Mouse (Mus musculus): ENCODE results near the gene Sec14l2. TPM values are rescaled to one million over a fixed set of nuclear protein-coding genes. Genes with fewer than 3 reads are reported as not detected.

Gene Sec14l2
- polyA plus RNA-seq, 1 experiment from 2014 or later: 1.4 TPM

DNA sequence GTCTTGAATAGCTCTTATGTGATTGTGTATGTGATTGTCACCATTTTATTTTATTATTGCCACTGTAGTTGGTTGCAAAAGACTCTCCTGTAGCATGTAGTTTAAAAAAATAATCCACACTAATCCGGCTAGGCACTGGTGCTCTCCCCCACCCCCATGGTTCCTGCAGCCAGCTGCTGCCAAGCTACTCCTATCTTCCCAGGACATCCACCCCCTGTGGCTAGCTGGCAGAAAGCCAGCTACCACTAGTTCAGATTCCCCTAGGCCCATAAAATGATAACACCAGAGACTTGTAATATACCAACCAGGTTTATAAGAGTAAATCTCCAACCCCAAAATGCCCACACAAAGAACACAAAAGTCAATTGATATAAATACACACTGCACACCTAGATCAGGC lies 37.0 kb downstream of the Sec14l2 start:
- Histone ChIP-seq H3K4me1 (ENCODE audit: control insufficient read depth, insufficient read depth, low read length) (no peaks in the 10 kb centered on the region), H3K9ac (ENCODE audit: low read length) (no peak overlapping the region), H3K9me3 (replicated peaks; ENCODE audit: control insufficient read depth, low read length) (no peaks in the 10 kb centered on the region), H3K4me3 (ENCODE audit: low read depth, low read length) (no peak overlapping the region), H3K27ac (ENCODE audit: low read depth, low read length) (no peak overlapping the region), H3K27me3 (replicated peaks; ENCODE audit: control insufficient read depth, insufficient read depth, low read length) (no peaks in the 10 kb centered on the region), H3K4me2 (ENCODE audit: low read length) (no peak overlapping the region), H3K36me3 (ENCODE audit: control insufficient read depth, insufficient read depth, low read length) (no peaks in the 10 kb centered on the region)
- WGBS: 62% methylated on average over 1 of the region's 1 CpGs
- no peak for DNase-seq (ENCODE audit: low spot score)
- no peak for ATAC-seq

DNA sequence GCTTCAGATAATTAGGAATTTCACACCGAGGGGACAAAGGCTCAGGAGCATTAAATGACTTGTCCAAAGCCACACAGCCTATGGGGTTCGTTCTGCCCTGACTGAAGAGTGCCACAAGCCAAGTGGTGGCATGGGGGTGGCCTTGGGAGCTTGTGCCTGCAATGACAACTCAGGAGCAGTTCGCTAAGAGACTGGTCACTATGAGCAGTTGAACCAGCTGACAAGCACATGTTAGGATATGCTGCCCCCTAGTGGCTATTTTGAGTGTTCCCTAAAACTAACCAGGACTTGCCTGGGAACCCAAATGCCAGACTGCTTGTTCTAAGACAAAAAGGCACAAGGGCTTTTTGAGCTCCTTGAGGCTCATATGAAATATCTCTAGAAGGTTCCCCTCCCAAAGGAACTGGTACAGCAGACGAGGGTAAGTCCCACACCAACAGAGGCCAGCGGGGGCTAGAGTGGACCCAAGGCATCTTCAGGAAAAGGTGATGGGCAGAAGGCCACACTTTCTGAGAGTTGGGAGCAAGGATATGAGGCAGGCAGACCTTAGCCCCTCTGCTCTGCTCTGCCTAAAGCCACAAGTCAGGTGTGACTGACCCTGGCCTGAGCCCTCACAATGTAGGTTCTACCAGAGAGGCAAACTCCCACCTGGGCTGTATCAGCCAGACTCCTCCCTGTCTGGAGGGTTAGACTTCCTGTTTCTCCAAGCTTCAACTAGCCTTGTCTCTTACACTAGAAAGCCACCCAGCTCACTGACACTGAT lies 39.7 kb downstream of the Sec14l2 start:
- Histone ChIP-seq H3K4me3 (ENCODE audit: low read depth, low read length) (no peak overlapping the region), H3K4me1 (ENCODE audit: control insufficient read depth, insufficient read depth, low read length) (no peaks in the 10 kb centered on the region), H3K27me3 (replicated peaks; ENCODE audit: control insufficient read depth, insufficient read depth, low read length) (no peaks in the 10 kb centered on the region; the same call in 1 of the 2 replicates), H3K27ac (ENCODE audit: low read depth, low read length) (no peak overlapping the region), H3K9me3 (replicated peaks; ENCODE audit: control insufficient read depth, low read length) (no peaks in the 10 kb centered on the region), H3K4me2 (ENCODE audit: low read length) (no peak overlapping the region), H3K36me3 (ENCODE audit: control insufficient read depth, insufficient read depth, low read length) (no peaks in the 10 kb centered on the region), H3K9ac (ENCODE audit: low read length) (no peak overlapping the region)
- DNase-seq (ENCODE audit: low spot score) (peak; percentile 90), ATAC-seq (peak; percentile 62; the same call in 1 of the 2 replicates)
- 34% methylated on average over 5 of the region's 5 CpGs for WGBS

DNA sequence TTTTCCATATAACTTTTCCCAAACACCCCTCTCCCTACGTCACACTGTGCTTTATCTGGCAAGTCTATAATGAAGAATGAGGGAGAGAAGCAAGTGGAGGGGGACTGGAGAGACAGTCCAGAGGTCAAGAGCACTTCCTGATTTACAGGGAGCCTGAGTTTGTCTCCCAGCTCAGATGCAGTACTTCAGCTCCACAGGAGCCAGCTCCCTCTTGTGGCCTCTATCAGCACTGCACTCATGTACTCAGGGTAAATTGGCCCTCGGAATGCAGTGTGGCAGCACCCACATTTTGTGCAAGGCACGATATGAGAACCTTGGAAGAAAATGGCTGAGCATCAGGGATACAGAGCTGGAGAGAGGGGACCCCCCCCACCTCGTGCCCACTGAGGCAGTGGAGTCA lies 43.0 kb downstream of the Sec14l2 start:
- Histone ChIP-seq H3K4me1 (ENCODE audit: control insufficient read depth, insufficient read depth, low read length) (no peaks in the 10 kb centered on the region), H3K9ac (ENCODE audit: low read length) (no peak overlapping the region), H3K9me3 (replicated peaks; ENCODE audit: control insufficient read depth, low read length) (no peaks in the 10 kb centered on the region), H3K27me3 (replicated peaks; ENCODE audit: control insufficient read depth, insufficient read depth, low read length) (no peaks in the 10 kb centered on the region; the same call in 1 of the 2 replicates), H3K4me3 (ENCODE audit: low read depth, low read length) (no peak overlapping the region), H3K27ac (ENCODE audit: low read depth, low read length) (no peak overlapping the region), H3K4me2 (ENCODE audit: low read length) (no peak overlapping the region), H3K36me3 (ENCODE audit: control insufficient read depth, insufficient read depth, low read length) (no peaks in the 10 kb centered on the region)
- ATAC-seq: 0 out of 2 replicates have a peak, but pooled peaks have one; percentile 7
- WGBS: 16% methylated on average over 4 of the region's 4 CpGs
- DNase-seq (ENCODE audit: low spot score): peak; percentile 69

DNA sequence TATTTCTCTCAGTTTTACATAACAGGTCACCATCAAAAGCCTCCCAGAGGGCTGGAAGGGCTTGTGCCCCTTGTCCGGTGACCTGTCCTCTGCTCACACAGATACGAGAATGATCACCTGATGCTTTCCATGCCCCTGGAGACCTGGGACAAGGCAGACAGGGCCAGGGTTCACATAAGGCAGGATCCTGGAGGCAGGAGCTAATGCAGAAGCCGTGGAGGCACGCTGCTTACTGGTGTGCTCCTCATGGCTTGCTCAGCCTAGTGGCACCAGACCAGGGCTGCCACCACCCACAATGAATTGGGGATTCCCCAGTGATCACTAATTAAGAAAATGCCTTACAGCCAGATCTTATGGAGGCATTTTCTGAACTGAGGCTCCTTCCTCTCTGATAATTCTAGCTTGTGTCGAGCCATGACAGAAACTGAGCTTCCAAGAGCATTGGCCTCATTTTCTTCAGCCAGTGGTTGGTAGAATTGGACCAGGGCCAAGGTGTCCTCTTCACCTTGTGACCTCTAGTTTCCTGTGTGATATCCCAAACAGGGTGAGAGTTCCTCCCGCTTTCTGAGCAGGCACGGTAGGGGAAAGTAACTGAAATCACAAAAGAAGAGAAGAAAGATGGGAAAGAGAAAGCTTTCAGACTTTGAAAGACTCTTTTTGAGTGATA lies 44.8 kb downstream of the Sec14l2 start:
- Histone ChIP-seq H3K36me3 (ENCODE audit: control insufficient read depth, insufficient read depth, low read length) (no peaks in the 10 kb centered on the region), H3K4me3 (ENCODE audit: low read depth, low read length) (no peak overlapping the region), H3K27me3 (replicated peaks; ENCODE audit: control insufficient read depth, insufficient read depth, low read length) (no peaks in the 10 kb centered on the region; the same call in 1 of the 2 replicates), H3K4me1 (ENCODE audit: control insufficient read depth, insufficient read depth, low read length) (no peaks in the 10 kb centered on the region), H3K9me3 (replicated peaks; ENCODE audit: control insufficient read depth, low read length) (no peaks in the 10 kb centered on the region), H3K9ac (ENCODE audit: low read length) (no peak overlapping the region), H3K27ac (ENCODE audit: low read depth, low read length) (no peak overlapping the region), H3K4me2 (ENCODE audit: low read length) (no peak overlapping the region)
- no peak for DNase-seq (ENCODE audit: low spot score)
- no peak for ATAC-seq
- 85% methylated on average over 7 of the region's 7 CpGs for WGBS

DNA sequence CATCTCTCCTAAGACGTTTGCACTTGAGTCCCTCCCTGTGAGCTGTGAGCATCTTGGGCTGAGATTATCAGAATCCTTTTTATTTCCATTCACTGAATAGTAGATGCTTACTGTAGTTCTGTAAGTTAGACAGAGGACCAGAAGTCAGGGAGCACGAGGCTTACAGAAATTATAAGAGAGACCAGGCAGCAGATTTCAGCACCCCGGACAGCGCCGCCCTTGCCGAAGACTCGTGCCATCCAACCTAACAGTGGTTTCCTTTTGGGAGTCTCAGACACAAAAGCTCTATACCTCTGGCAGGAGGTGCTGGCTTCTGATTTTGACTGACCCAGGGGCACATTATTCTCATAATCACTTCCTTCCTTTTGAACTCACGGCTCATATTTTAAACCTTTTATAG lies 46.6 kb downstream of the Sec14l2 start:
- H3K36me3 ChIP-seq (ENCODE audit: control insufficient read depth, insufficient read depth, low read length): no peaks in the 10 kb centered on the region
- WGBS: 15% methylated on average over 8 of the region's 8 CpGs
- no peak overlapping the region for H3K9ac ChIP-seq (ENCODE audit: low read length)
- H3K27ac ChIP-seq (ENCODE audit: low read depth, low read length): no peak overlapping the region
- no peaks in the 10 kb centered on the region for H3K9me3 ChIP-seq (replicated peaks; ENCODE audit: control insufficient read depth, low read length)
- H3K4me1 ChIP-seq (ENCODE audit: control insufficient read depth, insufficient read depth, low read length): no peaks in the 10 kb centered on the region
- no peak overlapping the region for H3K4me2 ChIP-seq (ENCODE audit: low read length)
- no peaks in the 10 kb centered on the region; the same call in 1 of the 2 replicates for H3K27me3 ChIP-seq (replicated peaks; ENCODE audit: control insufficient read depth, insufficient read depth, low read length)
- DNase-seq (ENCODE audit: low spot score) (no peak), ATAC-seq (no peak)
- H3K4me3 ChIP-seq (ENCODE audit: low read depth, low read length): no peak overlapping the region

DNA sequence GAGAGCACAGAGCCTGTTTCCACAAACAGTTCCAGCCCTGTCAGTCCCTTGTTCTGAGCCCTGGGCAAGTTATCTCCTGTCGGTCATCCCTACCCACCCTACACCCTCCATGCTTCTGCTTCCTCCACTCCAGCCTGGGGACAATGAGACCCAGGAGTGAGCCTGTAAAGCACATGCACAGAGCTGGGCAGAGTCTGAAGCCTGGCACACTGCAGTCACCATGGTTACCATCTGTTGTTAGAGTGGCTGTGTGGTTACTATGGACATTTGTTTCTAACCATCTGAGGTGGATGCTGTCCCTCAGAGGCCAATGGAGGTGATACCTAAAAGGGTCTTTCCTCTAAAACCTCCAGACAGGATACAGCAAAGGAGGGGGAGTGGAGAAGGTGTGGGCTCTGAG lies 53.6 kb downstream of the Sec14l2 start:
- ATAC-seq (no peak), DNase-seq (ENCODE audit: low spot score) (peak; percentile 42)
- WGBS: 72% methylated on average over 1 of the region's 1 CpGs
- H3K4me1 ChIP-seq (ENCODE audit: control insufficient read depth, insufficient read depth, low read length): no peaks in the 10 kb centered on the region
- H3K9ac ChIP-seq (ENCODE audit: low read length): no peak overlapping the region
- no peaks in the 10 kb centered on the region for H3K36me3 ChIP-seq (ENCODE audit: control insufficient read depth, insufficient read depth, low read length)
- H3K27me3 ChIP-seq (replicated peaks; ENCODE audit: control insufficient read depth, insufficient read depth, low read length): no peaks in the 10 kb centered on the region
- no peak overlapping the region for H3K27ac ChIP-seq (ENCODE audit: low read depth, low read length)
- no peaks in the 10 kb centered on the region for H3K9me3 ChIP-seq (replicated peaks; ENCODE audit: control insufficient read depth, low read length)
- no peak overlapping the region for H3K4me3 ChIP-seq (ENCODE audit: low read depth, low read length)
- no peak overlapping the region for H3K4me2 ChIP-seq (ENCODE audit: low read length)

DNA sequence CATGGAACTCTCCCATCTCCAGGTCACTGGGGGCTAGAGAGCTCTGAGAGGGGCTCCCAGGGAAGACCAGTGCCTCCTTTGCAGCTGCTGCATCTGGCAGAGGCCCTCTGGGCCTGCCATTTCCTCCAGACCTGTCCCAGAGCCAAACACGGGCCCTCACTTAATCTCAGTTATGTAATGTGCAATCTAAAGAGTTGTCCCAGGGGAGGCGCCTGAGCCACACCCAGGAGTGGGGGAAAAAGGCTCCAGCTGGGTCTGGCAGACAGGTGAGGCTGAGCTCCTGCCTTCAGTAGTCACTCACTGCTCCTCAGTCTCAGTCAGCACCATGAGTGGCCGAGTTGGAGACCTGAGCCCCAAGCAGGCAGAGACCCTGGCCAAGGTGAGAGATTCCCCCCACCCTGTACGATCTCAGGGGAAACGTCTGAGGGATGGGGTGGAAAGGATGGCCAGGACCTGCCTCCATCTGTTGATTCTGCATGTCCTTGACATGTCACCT lies 58.5 kb downstream of the Sec14l2 start, which contains the start of gene Sec14l3:
Gene Sec14l3 (plus strand): TSS at position 215 of the 496 bp plus-strand sequence.
- Histone ChIP-seq H3K27ac (ENCODE audit: low read depth, low read length) (no peak within 1 kb of the TSS), H3K4me3 (ENCODE audit: low read depth, low read length) (no peak within 1 kb of the TSS), H3K36me3 (ENCODE audit: control insufficient read depth, insufficient read depth, low read length) (no peaks in the 10 kb centered on the region), H3K9ac (ENCODE audit: low read length) (no peak within 1 kb of the TSS), H3K27me3 (replicated peaks; ENCODE audit: control insufficient read depth, insufficient read depth, low read length) (no peaks in the 10 kb centered on the region), H3K4me1 (ENCODE audit: control insufficient read depth, insufficient read depth, low read length) (no peaks in the 10 kb centered on the region), H3K9me3 (replicated peaks; ENCODE audit: control insufficient read depth, low read length) (no peaks in the 10 kb centered on the region), H3K4me2 (ENCODE audit: low read length) (no peak within 1 kb of the TSS)
- ATAC-seq (no peak), DNase-seq (ENCODE audit: low spot score) (no peak)
- 71% methylated on average over 5 of the region's 5 CpGs for WGBS

DNA sequence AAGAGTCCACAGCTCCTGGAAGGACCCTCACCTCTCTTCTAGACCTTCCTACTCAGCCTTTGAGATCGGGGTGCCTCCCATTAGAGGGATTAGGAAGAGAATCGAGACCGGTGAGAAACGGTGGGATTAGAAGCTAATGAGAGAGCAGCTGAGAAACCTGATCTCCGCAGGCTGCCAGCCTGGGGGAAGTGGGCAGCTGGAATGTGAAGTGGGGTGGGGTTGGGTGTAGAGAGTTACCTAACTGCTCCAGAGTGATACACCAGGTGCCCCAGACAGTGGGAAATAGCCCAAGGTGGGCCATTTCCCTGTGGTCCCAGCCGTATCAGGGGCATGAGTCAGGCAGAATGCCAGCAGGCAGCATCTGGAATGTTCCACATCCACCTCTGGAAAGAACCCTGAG lies 60.2 kb downstream of the Sec14l2 start:
- no peak for ATAC-seq
- WGBS: 18% methylated on average over 6 of the region's 6 CpGs
- Histone ChIP-seq H3K4me2 (ENCODE audit: low read length) (no peak overlapping the region), H3K9ac (ENCODE audit: low read length) (no peak overlapping the region), H3K27ac (ENCODE audit: low read depth, low read length) (no peak overlapping the region), H3K9me3 (replicated peaks; ENCODE audit: control insufficient read depth, low read length) (no peaks in the 10 kb centered on the region), H3K36me3 (ENCODE audit: control insufficient read depth, insufficient read depth, low read length) (no peaks in the 10 kb centered on the region), H3K27me3 (replicated peaks; ENCODE audit: control insufficient read depth, insufficient read depth, low read length) (no peaks in the 10 kb centered on the region), H3K4me3 (ENCODE audit: low read depth, low read length) (no peak overlapping the region), H3K4me1 (ENCODE audit: control insufficient read depth, insufficient read depth, low read length) (no peaks in the 10 kb centered on the region)
- no peak for DNase-seq (ENCODE audit: low spot score)

DNA sequence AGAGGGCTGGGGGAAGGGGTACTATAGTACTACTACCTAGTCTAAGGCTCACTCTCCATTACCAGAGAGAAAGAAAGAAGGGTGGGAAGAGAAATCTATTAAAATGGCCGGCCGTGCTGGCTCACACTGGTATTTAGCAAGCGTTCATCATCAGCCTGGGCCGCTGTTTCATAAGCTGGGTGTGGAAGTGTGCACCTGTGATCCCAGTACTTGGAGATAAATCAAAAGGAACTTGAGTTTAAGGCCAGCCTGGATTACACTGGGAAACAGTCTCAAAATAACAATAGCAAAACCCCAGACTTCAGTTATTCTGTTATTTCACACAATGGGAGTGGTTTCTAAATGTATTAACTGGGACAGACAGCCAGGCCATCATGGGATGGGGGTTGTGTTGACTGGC lies 60.7 kb downstream of the Sec14l2 start:
- ATAC-seq (no peak), DNase-seq (ENCODE audit: low spot score) (no peak)
- Histone ChIP-seq H3K4me3 (ENCODE audit: low read depth, low read length) (no peak overlapping the region), H3K36me3 (ENCODE audit: control insufficient read depth, insufficient read depth, low read length) (no peaks in the 10 kb centered on the region), H3K27ac (ENCODE audit: low read depth, low read length) (no peak overlapping the region), H3K9ac (ENCODE audit: low read length) (no peak overlapping the region), H3K27me3 (replicated peaks; ENCODE audit: control insufficient read depth, insufficient read depth, low read length) (no peaks in the 10 kb centered on the region), H3K4me2 (ENCODE audit: low read length) (no peak overlapping the region), H3K4me1 (ENCODE audit: control insufficient read depth, insufficient read depth, low read length) (no peaks in the 10 kb centered on the region), H3K9me3 (replicated peaks; ENCODE audit: control insufficient read depth, low read length) (no peaks in the 10 kb centered on the region)
- 90% methylated on average over 4 of the region's 4 CpGs for WGBS
